Mouse (Mus musculus): ENCODE data around the gene Krtap4-9. TPM values are rescaled to one million over a fixed set of nuclear protein-coding genes. Genes with fewer than 3 reads are reported as not detected.
"Not testable (repeated sequence)": the region's sequence is repeated elsewhere in the genome, so short reads cannot be mapped to it uniquely, and the experiment has no call there.

The Krtap4-9 gene
- total RNA-seq (2022) = not detected

DNA sequence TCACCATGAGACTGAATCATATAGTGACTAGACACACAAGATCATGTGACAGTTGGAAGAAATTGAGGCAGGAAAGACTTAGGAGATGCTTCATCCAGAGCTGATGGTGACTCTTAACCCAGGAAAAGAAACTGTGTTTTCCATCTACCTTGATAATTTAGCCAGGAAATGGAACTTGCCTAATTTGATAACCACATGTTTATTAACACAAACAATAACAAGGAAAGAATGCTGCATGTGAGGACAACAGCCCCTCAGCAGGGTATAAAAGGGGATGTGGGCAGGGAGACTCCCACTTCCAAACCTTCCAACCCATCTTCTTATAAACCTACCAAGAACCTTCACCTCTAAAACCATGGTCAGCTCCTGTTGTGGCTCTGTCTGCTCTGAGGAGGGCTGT lies at the start of gene Krtap4-9:
Krtap4-9 (plus strand) TSS at position 301 of the 400 bp plus-strand sequence.
- not testable (repeated sequence) for DNase-seq (ENCODE audit: low spot score in 2 of 2)

- no peak for DNase-seq (ENCODE audit: low spot score in 2 of 2)
Measured at GRCm38 (mm10) chr11:99743985-99744384, 41.0 kb upstream of the Krtap4-9 start.

GRCm38 (mm10) chr11:99758877-99759276 lies 26.1 kb upstream of the Krtap4-9 start:
- no peak for DNase-seq (ENCODE audit: low spot score in 2 of 2)

DNA sequence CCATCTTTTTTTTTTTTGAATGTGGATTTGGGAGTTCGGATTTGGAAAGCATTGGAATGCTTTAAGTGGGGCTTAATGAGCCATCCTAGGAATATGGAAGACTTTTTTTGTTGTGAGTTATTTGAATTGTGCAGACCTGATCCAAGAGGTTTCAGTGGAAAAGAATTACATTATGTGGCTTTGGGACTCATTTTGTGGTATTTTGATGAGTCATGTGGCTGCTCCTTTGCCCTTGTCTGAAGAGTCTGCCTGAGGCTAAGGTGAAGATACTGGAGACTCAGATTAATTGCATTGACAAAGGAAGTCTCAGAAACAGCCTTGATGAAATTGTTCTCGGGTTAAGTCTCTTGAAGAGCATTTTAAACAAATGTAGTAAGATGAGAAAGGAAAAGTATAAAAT lies 16.6 kb upstream of the Krtap4-9 start:
- DNase-seq (ENCODE audit: low spot score in 2 of 2) = no peak

GRCm38 (mm10) chr11:99772813-99773212 lies 12.2 kb upstream of the Krtap4-9 start, which contains the start of gene Gm11595:
TSS of gene Gm11595 (minus strand) at chr11:99772913.
- DNase-seq (ENCODE audit: low spot score in 2 of 2) = not testable (repeated sequence)

GRCm38 (mm10) chr11:99778401-99778800 lies 6.6 kb upstream of the Krtap4-9 start:
- no peak for DNase-seq (ENCODE audit: low spot score in 2 of 2)

DNA sequence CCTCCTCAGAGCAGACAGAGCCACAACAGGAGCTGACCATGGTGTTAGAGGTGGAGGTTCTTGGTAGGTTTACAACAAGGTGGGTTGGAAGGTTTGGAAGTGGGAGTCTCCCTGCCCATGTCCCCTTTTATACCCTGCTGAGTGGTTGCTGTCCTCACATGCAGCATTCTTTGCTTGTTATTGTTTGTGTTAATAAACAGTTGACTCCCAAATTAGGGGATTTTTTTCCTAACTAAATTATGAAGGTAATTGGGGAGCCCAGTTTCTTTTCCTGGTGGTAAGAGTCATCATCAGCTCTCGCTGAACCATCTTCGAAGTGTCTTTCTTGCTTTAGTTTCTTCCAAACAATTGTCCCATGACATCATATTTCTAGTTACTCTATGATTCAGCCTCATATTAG lies 4.4 kb upstream of the Krtap4-9 start, which contains the start of gene Krtap4-8:
Krtap4-8 (minus strand) TSS at position 101 of the 400 bp plus-strand sequence.
- DNase-seq (ENCODE audit: low spot score in 2 of 2) = no peak

DNA sequence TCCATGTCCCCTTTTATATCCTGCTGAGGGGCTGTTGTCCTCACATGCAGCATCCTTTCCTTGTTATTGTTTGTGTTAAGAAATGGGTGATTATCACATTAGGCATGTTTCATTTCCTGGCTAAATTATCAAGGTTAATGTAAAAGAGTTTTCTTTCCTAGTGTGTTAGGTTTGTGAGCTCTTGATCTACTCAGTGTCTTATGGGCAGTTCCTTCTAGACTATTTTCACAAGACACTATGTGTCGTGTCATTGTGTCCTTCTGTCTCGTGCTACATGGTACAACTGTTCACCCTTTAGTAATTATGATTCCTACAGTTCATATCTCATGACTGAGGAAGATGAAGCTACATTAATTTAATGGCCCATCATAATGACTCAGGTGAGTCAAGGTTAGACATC lies 8.4 kb downstream of the Krtap4-9 start, which contains the start of gene Gm11596:
Gm11596 (minus strand) TSS at position 101 of the 400 bp plus-strand sequence.
- no peak for DNase-seq (ENCODE audit: low spot score in 2 of 2)

DNA sequence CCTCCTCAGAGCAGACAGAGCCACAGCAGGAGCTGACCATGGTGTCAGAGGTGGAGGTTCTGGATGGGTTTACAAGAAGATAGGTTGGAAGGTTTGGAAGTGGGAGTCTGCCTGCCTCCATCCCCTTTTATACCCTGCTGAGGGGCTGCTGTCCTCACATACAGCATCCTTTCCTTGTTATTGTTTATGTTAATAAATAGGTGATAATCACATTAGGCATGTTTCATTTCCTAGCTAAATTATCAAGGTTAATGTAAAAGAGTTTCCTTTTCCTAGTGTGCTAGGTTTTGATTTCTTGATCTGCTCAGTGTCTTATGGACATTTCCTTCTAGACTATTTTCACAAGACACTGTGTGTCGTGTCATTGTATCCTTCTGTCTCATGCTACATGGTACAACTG lies 13.8 kb downstream of the Krtap4-9 start, which contains the start of gene Gm11569:
Gm11569 (minus strand) TSS at position 101 of the 400 bp plus-strand sequence.
- DNase-seq (ENCODE audit: low spot score in 2 of 2) = not testable (repeated sequence)

DNA sequence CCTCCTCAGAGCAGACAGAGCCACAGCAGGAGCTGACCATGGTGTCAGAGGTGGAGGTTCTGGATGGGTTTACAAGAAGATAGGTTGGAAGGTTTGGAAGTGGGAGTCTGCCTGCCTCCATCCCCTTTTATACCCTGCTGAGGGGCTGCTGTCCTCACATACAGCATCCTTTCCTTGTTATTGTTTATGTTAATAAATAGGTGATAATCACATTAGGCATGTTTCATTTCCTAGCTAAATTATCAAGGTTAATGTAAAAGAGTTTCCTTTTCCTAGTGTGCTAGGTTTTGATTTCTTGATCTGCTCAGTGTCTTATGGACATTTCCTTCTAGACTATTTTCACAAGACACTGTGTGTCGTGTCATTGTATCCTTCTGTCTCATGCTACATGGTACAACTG lies 19.3 kb downstream of the Krtap4-9 start, which contains the start of gene Gm11554:
Gm11554 (minus strand) TSS at position 101 of the 400 bp plus-strand sequence.
- not testable (repeated sequence) for DNase-seq (ENCODE audit: low spot score in 2 of 2)

DNA sequence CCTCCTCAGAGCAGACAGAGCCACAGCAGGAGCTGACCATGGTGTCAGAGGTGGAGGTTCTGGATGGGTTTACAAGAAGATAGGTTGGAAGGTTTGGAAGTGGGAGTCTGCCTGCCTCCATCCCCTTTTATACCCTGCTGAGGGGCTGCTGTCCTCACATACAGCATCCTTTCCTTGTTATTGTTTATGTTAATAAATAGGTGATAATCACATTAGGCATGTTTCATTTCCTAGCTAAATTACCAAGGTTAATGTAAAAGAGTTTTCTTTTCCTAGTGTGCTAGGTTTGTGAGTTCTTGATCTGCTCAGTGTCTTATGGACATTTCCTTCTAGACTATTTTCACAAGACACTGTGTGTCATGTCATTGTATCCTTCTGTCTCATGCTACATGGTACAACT lies 24.8 kb downstream of the Krtap4-9 start, which contains the start of gene Krtap4-13:
Krtap4-13 (minus strand) TSS at position 101 of the 400 bp plus-strand sequence.
- not testable (repeated sequence) for DNase-seq (ENCODE audit: low spot score in 2 of 2)

DNA sequence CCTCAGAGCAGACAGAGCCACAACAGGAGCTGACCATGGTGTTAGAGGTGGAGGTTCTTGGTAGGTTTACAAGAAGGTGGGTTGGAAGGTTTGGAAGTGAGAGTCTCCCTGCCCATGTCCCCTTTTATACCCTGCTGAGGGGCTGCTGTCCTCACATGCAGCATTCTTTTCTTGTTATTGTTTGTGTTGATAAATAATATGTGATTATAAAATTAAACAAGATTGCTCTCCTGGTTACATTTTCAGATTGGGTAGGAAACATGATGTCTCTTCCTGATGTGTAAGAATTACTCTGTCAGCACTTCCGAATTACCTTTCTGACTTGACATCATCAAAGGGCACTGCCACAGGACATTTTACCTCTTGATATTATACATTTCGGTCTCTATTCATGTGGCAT lies 30.6 kb downstream of the Krtap4-9 start, which contains the start of gene Gm11564:
Gm11564 (minus strand) TSS at position 101 of the 400 bp plus-strand sequence.
- DNase-seq (ENCODE audit: low spot score in 2 of 2) = not testable (repeated sequence)

Other genes starting within 250 kb of the Krtap4-9 start
- not detected for gene Krt40, start 242.0 kb upstream of the Krtap4-9 start, total RNA-seq (2022)
- gene Krtap3-3, start 234.3 kb upstream of the Krtap4-9 start, total RNA-seq (2022) = not detected
- gene Krtap3-2, start 228.3 kb upstream of the Krtap4-9 start, total RNA-seq (2022) = not detected
- not detected for gene Gm11939, start 225.7 kb upstream of the Krtap4-9 start, total RNA-seq (2022)
- not detected for gene Krtap3-1, start 218.6 kb upstream of the Krtap4-9 start, total RNA-seq (2022)
- gene Krtap1-5, start 204.2 kb upstream of the Krtap4-9 start, total RNA-seq (2022) = not detected
- not detected for gene Krtap1-4, start 201.5 kb upstream of the Krtap4-9 start, total RNA-seq (2022)
- not detected for gene Krtap1-3, start 193.9 kb upstream of the Krtap4-9 start, total RNA-seq (2022)
- gene Krtap9-3, start 187.1 kb upstream of the Krtap4-9 start, total RNA-seq (2022) = not detected
- not detected for gene Gm11938, start 181.9 kb upstream of the Krtap4-9 start, total RNA-seq (2022)
- not detected for gene Gm11937, start 175.0 kb upstream of the Krtap4-9 start, total RNA-seq (2022)
- not detected for gene Krtap2-4, start 170.4 kb upstream of the Krtap4-9 start, total RNA-seq (2022)
- gene Gm11562, start 164.8 kb upstream of the Krtap4-9 start, total RNA-seq (2022) = not detected
- gene Krtap4-1, start 157.0 kb upstream of the Krtap4-9 start, total RNA-seq (2022) = not detected
- not detected for gene Krtap4-2, start 150.1 kb upstream of the Krtap4-9 start, total RNA-seq (2022)
- not detected for gene Krtap4-7, start 141.1 kb upstream of the Krtap4-9 start, total RNA-seq (2022)
- gene Gm11555, start 135.0 kb upstream of the Krtap4-9 start, total RNA-seq (2022) = not detected
- not detected for gene Gm11563, start 126.2 kb upstream of the Krtap4-9 start, total RNA-seq (2022)
- gene Krtap4-6, start 119.2 kb upstream of the Krtap4-9 start, total RNA-seq (2022) = not detected
- gene Gm14190, start 94.5 kb upstream of the Krtap4-9 start, total RNA-seq (2022) = not detected
- gene Gm14180, start 50.9 kb upstream of the Krtap4-9 start, total RNA-seq (2022) = not detected
- gene Gm11595, start 12.3 kb upstream of the Krtap4-9 start, total RNA-seq (2022) = not detected
- not detected for gene Krtap4-8, start 4.5 kb upstream of the Krtap4-9 start, total RNA-seq (2022)
- gene Gm11596, start 8.3 kb downstream of the Krtap4-9 start, total RNA-seq (2022) = not detected
- not detected for gene Gm11569, start 13.7 kb downstream of the Krtap4-9 start, total RNA-seq (2022)
- gene Gm11554, start 19.2 kb downstream of the Krtap4-9 start, total RNA-seq (2022) = not detected
- not detected for gene Krtap4-13, start 24.7 kb downstream of the Krtap4-9 start, total RNA-seq (2022)
- not detected for gene Gm11564, start 30.5 kb downstream of the Krtap4-9 start, total RNA-seq (2022)
- gene 2300003K06Rik, start 52.9 kb downstream of the Krtap4-9 start, total RNA-seq (2022) = not detected
- not detected for gene Krtap4-16, start 66.4 kb downstream of the Krtap4-9 start, total RNA-seq (2022)
- not detected for gene Gm11568, start 72.7 kb downstream of the Krtap4-9 start, total RNA-seq (2022)
- not detected for gene Gm11559, start 79.3 kb downstream of the Krtap4-9 start, total RNA-seq (2022)
- not detected for gene Krtap9-1, start 88.2 kb downstream of the Krtap4-9 start, total RNA-seq (2022)
- gene Gm11567, start 94.0 kb downstream of the Krtap4-9 start, total RNA-seq (2022) = not detected
- gene Krtap31-1, start 122.7 kb downstream of the Krtap4-9 start, total RNA-seq (2022) = not detected
- not detected for gene Gm11565, start 129.6 kb downstream of the Krtap4-9 start, total RNA-seq (2022)
- gene Krtap31-2, start 151.1 kb downstream of the Krtap4-9 start, total RNA-seq (2022) = not detected
- gene Krtap9-5, start 163.3 kb downstream of the Krtap4-9 start, total RNA-seq (2022) = not detected
- gene Krtap29-1, start 193.9 kb downstream of the Krtap4-9 start, total RNA-seq (2022) = not detected
- not detected for gene Krtap16-1, start 201.4 kb downstream of the Krtap4-9 start, total RNA-seq (2022)
- not detected for gene Krtap17-1, start 208.8 kb downstream of the Krtap4-9 start, total RNA-seq (2022)
- gene Krt33a, start 231.0 kb downstream of the Krtap4-9 start, total RNA-seq (2022) = not detected
- not detected for gene Krt33b, start 244.7 kb downstream of the Krtap4-9 start, total RNA-seq (2022)

Data from left cerebral cortex, adult 8-10 months (tissue).